Mouse (Mus musculus) embryonic facial prominence, embryonic 10.5 days (tissue): Measurements from ENCODE around the gene Kif9. TPM values are rescaled to one million over a fixed set of nuclear protein-coding genes. Genes with fewer than 3 reads are reported as not detected.
A peak's percentile ranks its signal among the peaks of the same experiment; 100 is the strongest.

Source experiments
- DNase-seq: peaks from one replicate; pipeline ENCODE4 v3.0.0-alpha.2; 2017; ENCODE audit warnings: low spot score
- H3K27ac ChIP-seq: fragments of 300-500 bp; sonication (generic); replicated peaks from 2 replicates; pipeline ENCODE4 v1.5.1; 2016; ENCODE audit warnings: mild to moderate bottlenecking
- H3K27me3 ChIP-seq: fragments of 300-500 bp; sonication (generic); replicated peaks from 2 replicates; pipeline ENCODE4 v1.6.1; 2016; ENCODE audit warnings: low read depth, mild to moderate bottlenecking; ENCODE audit not compliant: poor library complexity, severe bottlenecking
- H3K36me3 ChIP-seq: fragments of 300-500 bp; sonication (generic); replicated peaks from 2 replicates; pipeline ENCODE4 v1.6.1; 2016; ENCODE audit warnings: mild to moderate bottlenecking, moderate library complexity
- H3K4me1 ChIP-seq: fragments of 300-500 bp; sonication (generic); 2 replicates; pipeline ENCODE4 v1.6.1; 2016
- H3K4me3 ChIP-seq: fragments of 300-500 bp; sonication (generic); 2 replicates; pipeline ENCODE4 v1.5.1; 2016; ENCODE audit warnings: mild to moderate bottlenecking, moderate library complexity
- H3K9me3 ChIP-seq: fragments of 300-500 bp; sonication (generic); 2 replicates; pipeline ENCODE4 v1.6.1; 2016; ENCODE audit warnings: mild to moderate bottlenecking
- WGBS: fragments of 180-500 bp; shearing (Covaris S2); methylation state at CpG from one replicate; pipeline ENCODE4 v1.1.7; 2016; 5-methylcytosine and 5-hydroxymethylcytosine counted together
- polyA plus RNA-seq: library from polyadenylated mRNA; unstranded; fragments of >200 nt; fragmentation: Nextera tagmentation; extraction: Ambion mirVana; gene quantifications from 2 replicates; pipeline ENCODE4 v1.2.1, GENCODE M21; 2016

The Kif9 gene
- polyA plus RNA-seq, 1 experiment from 2014 or later: 1.3 TPM

DNA sequence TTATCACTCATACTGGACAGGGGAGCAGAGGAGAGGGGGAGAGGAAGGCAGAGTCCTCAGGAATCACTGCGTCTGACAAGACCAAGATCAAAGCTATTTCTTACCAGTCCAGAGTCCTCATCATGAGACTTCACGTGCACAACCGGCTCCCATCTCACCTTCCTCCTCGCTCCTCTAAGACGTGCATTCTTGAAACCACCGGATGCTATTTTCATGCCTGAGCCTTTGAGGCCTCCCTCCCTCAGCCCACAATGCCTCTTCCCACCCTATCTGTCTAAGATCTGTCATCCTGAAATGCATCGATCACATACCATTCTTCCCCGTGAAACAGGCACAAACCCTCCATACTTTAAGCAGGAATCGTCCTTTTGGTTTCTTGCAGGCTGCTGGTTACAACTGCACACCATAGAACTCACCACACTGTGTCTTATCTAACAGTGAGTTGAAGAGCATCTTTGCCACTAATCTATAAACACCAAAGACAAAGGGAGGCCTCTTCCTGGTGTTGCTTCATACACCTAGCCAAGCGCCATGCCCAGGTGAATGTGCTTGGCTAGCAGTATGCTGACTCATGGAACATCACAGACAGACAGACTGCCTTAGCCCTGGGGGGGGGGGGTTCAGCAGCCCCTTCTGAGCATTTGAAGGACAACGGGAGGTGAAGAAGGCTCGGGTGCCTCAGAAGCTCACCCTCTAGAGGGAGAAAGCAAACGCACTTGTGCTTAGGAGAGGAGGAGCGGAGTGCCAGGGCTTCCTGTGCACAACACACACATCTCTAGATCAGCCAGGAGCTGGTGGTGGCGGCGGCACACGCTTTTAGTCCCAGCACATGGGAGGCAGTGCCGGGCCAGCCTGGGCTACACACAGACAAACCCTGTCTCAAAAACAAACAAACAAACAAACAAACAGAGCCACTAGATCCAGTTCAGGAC, 15.6 kb upstream of the Kif9 start:
- Histone ChIP-seq H3K27me3 (no peaks in the 10 kb centered on the region), H3K4me1 (no peaks in the 10 kb centered on the region), H3K9me3 (no peaks in the 10 kb centered on the region), H3K36me3 (peaks cover 3% of the 10 kb centered on the region; the same call in 1 of the 2 replicates), H3K27ac (no peak overlapping the region), H3K4me3 (no peak overlapping the region)
- WGBS: 88% methylated on average over 18 of the region's 18 CpGs
- DNase-seq: no peak

DNA sequence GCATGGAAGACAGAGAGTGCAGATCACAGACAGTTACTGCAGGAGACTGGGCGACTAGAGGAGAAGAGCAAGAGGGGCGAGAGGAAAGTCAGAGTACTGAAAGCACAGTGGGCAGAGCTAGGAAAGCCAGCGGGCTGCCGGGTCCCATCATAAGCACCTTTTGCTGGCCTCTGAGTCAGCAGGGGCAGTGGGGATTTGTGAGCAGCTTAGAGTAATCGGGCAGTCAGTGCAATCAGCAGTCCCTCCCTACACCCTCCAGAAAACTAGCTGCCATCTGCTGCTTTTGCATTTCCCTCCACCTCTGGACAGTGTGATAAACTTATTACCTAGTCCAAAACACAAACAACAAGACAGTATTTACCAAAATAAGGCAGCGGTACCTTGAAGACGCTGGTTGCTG, 14.4 kb upstream of the Kif9 start:
- no peak overlapping the region for H3K4me3 ChIP-seq
- no peaks in the 10 kb centered on the region for H3K4me1 ChIP-seq
- H3K27me3 ChIP-seq: no peaks in the 10 kb centered on the region
- H3K9me3 ChIP-seq: no peaks in the 10 kb centered on the region
- DNase-seq: no peak
- H3K36me3 ChIP-seq: peaks cover 2% of the 10 kb centered on the region; the same call in 1 of the 2 replicates
- 77% methylated on average over 7 of the region's 7 CpGs for WGBS
- no peak overlapping the region for H3K27ac ChIP-seq

GRCm38 (mm10) chr9:110463983-110464591, 12.7 kb upstream of the Kif9 start:
- WGBS: 93% methylated on average over 6 of the region's 6 CpGs
- H3K9me3 ChIP-seq: no peaks in the 10 kb centered on the region
- no peaks in the 10 kb centered on the region for H3K4me1 ChIP-seq
- no peak overlapping the region for H3K27ac ChIP-seq
- no peaks in the 10 kb centered on the region for H3K27me3 ChIP-seq
- no peak for DNase-seq
- no peak overlapping the region for H3K4me3 ChIP-seq
- H3K36me3 ChIP-seq: no peaks in the 10 kb centered on the region

GRCm38 (mm10) chr9:110465336-110465735, 11.4 kb upstream of the Kif9 start:
- no peaks in the 10 kb centered on the region for H3K27me3 ChIP-seq
- DNase-seq: no peak

DNA sequence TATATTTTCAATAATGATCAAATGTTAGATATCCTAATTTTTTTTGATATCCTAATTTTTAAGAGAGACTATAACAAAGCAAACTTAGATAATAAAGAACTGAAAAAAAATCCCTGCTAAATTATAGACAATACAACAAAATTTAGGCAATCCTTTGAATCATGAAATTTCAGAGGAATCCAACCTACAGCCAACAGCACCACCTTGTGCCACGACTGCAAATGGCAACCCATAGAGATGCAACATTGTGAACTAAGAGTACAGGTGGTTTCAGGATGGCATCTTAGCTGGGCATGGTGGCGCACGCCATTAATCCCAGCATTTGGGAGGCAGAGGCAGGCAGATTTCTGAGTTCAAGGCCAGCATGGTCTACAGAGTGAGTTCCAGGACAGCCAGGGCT, 10.6 kb upstream of the Kif9 start:
- no peaks in the 10 kb centered on the region for H3K27me3 ChIP-seq
- DNase-seq: no peak
- 81% methylated on average over 3 of the region's 3 CpGs for WGBS
- H3K36me3 ChIP-seq: no peaks in the 10 kb centered on the region
- no peaks in the 10 kb centered on the region for H3K4me1 ChIP-seq
- no peak overlapping the region for H3K4me3 ChIP-seq
- no peaks in the 10 kb centered on the region for H3K9me3 ChIP-seq
- no peak overlapping the region for H3K27ac ChIP-seq

More at GRCm38 (mm10) chr9:110465336-110465735, 11.4 kb upstream of the Kif9 start:
- 89% methylated on average over 6 of the region's 6 CpGs for WGBS
- Histone ChIP-seq H3K4me1 (no peaks in the 10 kb centered on the region), H3K36me3 (no peaks in the 10 kb centered on the region), H3K9me3 (no peaks in the 10 kb centered on the region), H3K4me3 (no peak overlapping the region), H3K27ac (no peak overlapping the region)

DNA sequence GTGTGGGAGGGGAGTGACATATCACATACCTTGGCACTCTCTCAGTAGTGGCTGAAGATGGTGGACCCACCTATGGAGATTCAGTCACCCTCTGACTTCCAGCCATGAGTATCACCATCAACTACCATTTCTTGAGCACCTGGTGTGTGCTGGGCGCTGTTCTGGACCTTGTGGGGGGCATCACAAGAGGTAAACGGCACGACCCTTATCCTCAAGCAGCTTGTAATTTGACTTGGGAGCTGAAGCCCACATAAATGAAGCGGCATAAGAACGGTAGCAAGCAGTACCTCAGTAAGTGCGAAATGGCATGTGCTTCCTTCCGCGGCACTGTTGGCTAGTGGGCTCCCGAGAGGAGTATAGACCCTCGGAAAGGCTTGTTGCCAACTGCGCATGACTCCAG, 1.2 kb downstream of the Kif9 start:
- Histone ChIP-seq H3K9me3 (no peaks in the 10 kb centered on the region), H3K4me1 (peaks cover 19% of the 10 kb centered on the region), H3K27ac (no peak overlapping the region), H3K4me3 (peak overlapping the region; percentile 86; the same call in 1 of the 2 replicates), H3K36me3 (no peaks in the 10 kb centered on the region), H3K27me3 (peaks cover 14% of the 10 kb centered on the region)
- DNase-seq: no peak
- WGBS: 53% methylated on average over 11 of the region's 11 CpGs

GRCm38 (mm10) chr9:110478639-110479038, 1.9 kb downstream of the Kif9 start:
- no peak overlapping the region for H3K27ac ChIP-seq
- H3K27me3 ChIP-seq: peaks cover 14% of the 10 kb centered on the region
- H3K36me3 ChIP-seq: no peaks in the 10 kb centered on the region
- H3K4me3 ChIP-seq: no peak overlapping the region
- WGBS: 80% methylated on average over 4 of the region's 4 CpGs
- no peaks in the 10 kb centered on the region for H3K9me3 ChIP-seq
- DNase-seq: no peak
- peaks cover 19% of the 10 kb centered on the region for H3K4me1 ChIP-seq

DNA sequence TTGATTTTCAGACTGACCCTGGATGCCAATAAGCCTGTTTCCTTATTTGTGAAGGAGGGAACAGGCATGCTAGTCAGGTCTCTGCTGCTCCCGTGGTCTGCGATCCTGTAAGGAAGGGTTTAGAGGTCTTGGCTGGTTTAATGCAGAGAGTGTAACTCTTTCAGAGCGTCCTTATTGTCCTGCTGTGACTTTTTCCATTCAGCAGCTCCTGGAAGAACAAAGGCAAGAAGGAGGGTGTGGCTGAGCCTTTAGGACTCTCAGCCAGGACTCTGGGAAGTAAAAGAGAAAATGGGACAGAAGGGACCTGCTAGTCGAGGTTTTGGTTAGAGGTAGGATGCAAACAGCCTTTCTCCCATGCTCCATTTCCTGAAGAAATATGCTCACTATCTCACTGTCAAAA, 12.1 kb downstream of the Kif9 start:
- DNase-seq: no peak
- H3K27ac ChIP-seq: no peak overlapping the region
- H3K4me3 ChIP-seq: no peak overlapping the region
- peaks cover 5% of the 10 kb centered on the region for H3K9me3 ChIP-seq
- no peaks in the 10 kb centered on the region for H3K27me3 ChIP-seq
- no peaks in the 10 kb centered on the region for H3K4me1 ChIP-seq
- no peaks in the 10 kb centered on the region for H3K36me3 ChIP-seq
- WGBS: 43% methylated on average over 4 of the region's 4 CpGs

GRCm38 (mm10) chr9:110490913-110491312, 14.2 kb downstream of the Kif9 start:
- H3K9me3 ChIP-seq: peaks cover 5% of the 10 kb centered on the region
- 60% methylated on average over 5 of the region's 5 CpGs for WGBS
- DNase-seq: no peak

DNA sequence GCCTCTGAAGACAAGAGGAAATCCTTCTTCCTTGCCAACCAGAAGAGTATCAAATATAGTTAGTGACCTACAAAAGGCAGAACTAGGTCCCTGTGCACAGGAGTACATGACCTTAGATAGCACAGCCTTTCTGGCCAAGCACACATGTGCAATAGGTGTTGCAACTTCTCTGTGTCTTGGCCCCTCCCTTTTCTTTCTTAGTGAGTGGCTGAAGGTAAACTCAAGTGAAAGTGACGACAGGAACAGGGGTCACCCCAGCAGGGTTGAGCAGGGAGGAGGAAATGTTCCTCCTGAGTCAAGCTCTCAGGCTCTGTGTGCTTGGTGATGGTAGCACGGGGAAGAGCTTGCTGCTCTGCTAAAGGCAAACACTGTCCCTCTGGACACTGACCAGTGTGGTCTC, 49.0 kb downstream of the Kif9 start:
- DNase-seq: no peak
- WGBS: 58% methylated on average over 2 of the region's 2 CpGs
- H3K27me3 ChIP-seq: no peaks in the 10 kb centered on the region
- no peak overlapping the region for H3K4me3 ChIP-seq
- H3K4me1 ChIP-seq: no peaks in the 10 kb centered on the region
- no peaks in the 10 kb centered on the region for H3K9me3 ChIP-seq
- no peak overlapping the region for H3K27ac ChIP-seq
- no peaks in the 10 kb centered on the region for H3K36me3 ChIP-seq

More at GRCm38 (mm10) chr9:110490913-110491312, 14.2 kb downstream of the Kif9 start:
- H3K4me3 ChIP-seq: no peak overlapping the region
- no peaks in the 10 kb centered on the region for H3K4me1 ChIP-seq
- H3K27ac ChIP-seq: no peak overlapping the region
- H3K36me3 ChIP-seq: no peaks in the 10 kb centered on the region
- H3K27me3 ChIP-seq: no peaks in the 10 kb centered on the region

DNA sequence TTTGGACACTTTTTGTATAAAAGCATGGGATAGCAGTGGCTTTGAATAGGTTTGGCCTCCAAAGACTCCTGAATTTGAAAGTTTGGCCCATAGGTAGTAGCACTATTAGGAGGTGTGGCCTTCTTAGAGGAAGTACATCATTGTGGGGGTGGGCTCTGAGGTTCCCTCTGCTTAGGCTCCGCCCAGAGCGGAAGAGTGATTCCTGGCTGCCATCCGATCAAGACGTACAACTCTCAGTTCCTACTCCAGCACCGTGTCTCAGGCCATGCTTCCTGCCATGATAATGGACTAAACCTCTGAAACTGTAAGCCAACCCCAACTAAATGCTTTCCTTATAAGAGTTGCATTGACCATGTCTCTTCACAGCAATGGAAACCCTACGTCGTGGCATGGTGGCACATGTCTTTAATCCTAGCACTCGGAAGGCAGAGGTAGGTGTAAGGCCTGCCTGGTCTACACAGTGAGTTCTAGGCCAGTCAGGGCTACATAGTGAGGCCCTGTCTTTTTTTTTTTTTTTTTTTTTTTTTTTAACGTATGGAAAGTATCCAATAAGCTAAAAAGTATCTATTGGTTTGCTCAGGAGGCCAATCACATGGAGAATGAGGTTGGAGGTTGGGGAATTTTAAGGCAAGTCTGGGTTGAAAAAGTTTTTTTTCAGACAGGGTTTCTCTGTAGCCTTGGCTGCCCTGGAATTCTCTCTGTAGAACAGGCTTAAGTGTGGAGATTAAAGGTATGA, 52.4 kb downstream of the Kif9 start:
- H3K36me3 ChIP-seq: no peaks in the 10 kb centered on the region
- H3K4me1 ChIP-seq: peaks cover 12% of the 10 kb centered on the region
- H3K9me3 ChIP-seq: no peaks in the 10 kb centered on the region
- peak overlapping the region; percentile 47 for H3K4me3 ChIP-seq
- peak; percentile 35 for DNase-seq
- no peaks in the 10 kb centered on the region for H3K27me3 ChIP-seq
- H3K27ac ChIP-seq: no peak overlapping the region
- WGBS: 27% methylated on average over 9 of the region's 9 CpGs

DNA sequence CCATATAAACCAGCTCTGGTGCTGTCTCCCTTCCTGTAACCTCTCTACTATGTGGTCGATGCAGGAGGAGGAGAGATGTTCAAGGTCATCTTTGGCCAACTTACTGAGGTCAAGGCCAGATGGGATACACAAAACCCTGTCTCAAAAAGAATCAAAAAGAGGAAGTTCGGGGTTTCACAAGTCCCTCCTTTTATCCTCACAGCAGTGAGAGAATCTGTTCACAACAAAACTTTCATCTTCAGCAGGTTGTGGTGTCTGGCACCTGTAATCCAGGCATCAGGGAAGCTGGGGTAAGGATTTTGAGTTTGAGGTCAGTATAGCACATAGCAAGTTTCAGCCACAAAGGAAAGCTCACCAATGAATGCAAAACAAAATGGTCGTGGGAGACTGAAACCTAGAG, 53.9 kb downstream of the Kif9 start:
- no peak for DNase-seq
- H3K27me3 ChIP-seq: no peaks in the 10 kb centered on the region
- peaks cover 9% of the 10 kb centered on the region; the same call in 1 of the 2 replicates for H3K36me3 ChIP-seq
- no peak overlapping the region for H3K4me3 ChIP-seq
- H3K4me1 ChIP-seq: peaks cover 26% of the 10 kb centered on the region
- 68% methylated on average over 3 of the region's 3 CpGs for WGBS
- no peak overlapping the region for H3K27ac ChIP-seq
- no peaks in the 10 kb centered on the region for H3K9me3 ChIP-seq
